Mouse (Mus musculus): ENCODE measurements at regions not wholly inside any gene's neighbourhood (a gene's known extent, or its start where the extent isn't known, plus 50 kb on each side); places are given as distances from the start of the nearest gene placed in this dataset.
A peak's percentile ranks its signal among the peaks of the same experiment; 100 is the strongest.

DNA sequence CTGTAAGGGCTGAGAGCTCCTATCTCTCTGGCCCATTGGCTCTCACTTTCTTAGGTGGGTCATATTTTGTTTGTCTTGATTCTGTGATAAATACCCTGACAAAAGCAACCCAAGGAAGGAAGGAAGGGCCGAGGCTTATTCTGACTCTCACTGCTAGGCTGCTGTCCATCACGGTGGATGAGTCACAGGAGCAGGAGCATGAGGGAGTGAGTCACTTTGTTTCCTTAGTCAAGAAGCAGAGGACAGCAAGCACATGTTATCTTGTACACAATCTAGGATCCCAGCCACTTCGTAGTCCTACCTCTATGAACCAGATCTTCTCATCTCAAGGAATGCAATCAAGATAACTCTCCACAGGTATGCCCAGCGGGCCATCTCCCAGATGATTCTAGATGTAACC lies 69.9 kb downstream of the Atp6v1g3 start:
- H3K27me3 ChIP-seq (ENCODE audit: control insufficient read depth, insufficient read depth, low read length) = no peaks in the 10 kb centered on the region
- H3K4me2 ChIP-seq (ENCODE audit: low read depth, low read length) = no peak overlapping the region
- no peaks in the 10 kb centered on the region for H3K9me3 ChIP-seq (replicated peaks; ENCODE audit: control insufficient read depth, low read length)
- TF ChIP-seq CTCF (IDR thresholded peaks at IDR 0.05; ENCODE audit: low read depth) = no peak
- no peak for TF ChIP-seq EP300 (IDR thresholded peaks at IDR 0.05; ENCODE audit: low read depth)
- 47% methylated on average over 4 of the region's 4 CpGs for WGBS
- no peak overlapping the region for H3K4me3 ChIP-seq (ENCODE audit: low read depth, low read length)
- no peak overlapping the region for H3K27ac ChIP-seq (ENCODE audit: low read depth)
- DNase-seq (ENCODE audit: low spot score) (no peak), ATAC-seq (ENCODE audit: insufficient read depth, low read depth) (no peak)
- H3K36me3 ChIP-seq (replicated peaks; ENCODE audit: control insufficient read depth, insufficient read depth, low read length) = no peaks in the 10 kb centered on the region
- H3K9ac ChIP-seq (replicated peaks; ENCODE audit: low read depth, low read length) = no peak overlapping the region
- H3K4me1 ChIP-seq (ENCODE audit: control insufficient read depth, insufficient read depth) = no peaks in the 10 kb centered on the region

DNA sequence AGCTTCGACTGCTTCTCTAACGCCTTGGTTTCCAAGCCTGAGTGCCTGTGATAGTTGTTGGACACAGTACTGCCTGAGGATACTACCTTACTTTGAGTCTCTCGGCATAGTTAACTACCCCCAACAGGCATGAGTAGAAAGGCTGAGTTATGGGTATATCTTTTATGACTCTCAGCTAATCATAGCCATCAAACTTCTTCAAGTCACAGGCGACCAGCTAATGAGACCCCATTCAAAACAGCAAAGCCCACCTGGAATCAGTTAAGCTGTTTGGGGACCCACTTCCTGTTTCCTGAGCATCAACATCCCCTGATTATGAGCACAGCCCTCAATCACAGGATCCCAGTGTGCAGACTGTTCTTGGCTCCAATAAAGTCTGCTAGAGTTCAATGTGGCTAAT lies 71.4 kb downstream of the Atp6v1g3 start:
- Histone ChIP-seq H3K4me2 (ENCODE audit: low read depth, low read length) (no peak overlapping the region), H3K27ac (ENCODE audit: low read depth) (no peak overlapping the region), H3K36me3 (replicated peaks; ENCODE audit: control insufficient read depth, insufficient read depth, low read length) (no peaks in the 10 kb centered on the region), H3K9ac (replicated peaks; ENCODE audit: low read depth, low read length) (no peak overlapping the region), H3K27me3 (ENCODE audit: control insufficient read depth, insufficient read depth, low read length) (no peaks in the 10 kb centered on the region), H3K4me3 (ENCODE audit: low read depth, low read length) (no peak overlapping the region), H3K9me3 (replicated peaks; ENCODE audit: control insufficient read depth, low read length) (no peaks in the 10 kb centered on the region), H3K4me1 (ENCODE audit: control insufficient read depth, insufficient read depth) (no peaks in the 10 kb centered on the region)
- 75% methylated on average over 4 of the region's 4 CpGs for WGBS
- DNase-seq (ENCODE audit: low spot score) (no peak), ATAC-seq (ENCODE audit: insufficient read depth, low read depth) (no peak)
- no peak for TF ChIP-seq EP300 (IDR thresholded peaks at IDR 0.05; ENCODE audit: low read depth)
- no peak for TF ChIP-seq CTCF (IDR thresholded peaks at IDR 0.05; ENCODE audit: low read depth)

DNA sequence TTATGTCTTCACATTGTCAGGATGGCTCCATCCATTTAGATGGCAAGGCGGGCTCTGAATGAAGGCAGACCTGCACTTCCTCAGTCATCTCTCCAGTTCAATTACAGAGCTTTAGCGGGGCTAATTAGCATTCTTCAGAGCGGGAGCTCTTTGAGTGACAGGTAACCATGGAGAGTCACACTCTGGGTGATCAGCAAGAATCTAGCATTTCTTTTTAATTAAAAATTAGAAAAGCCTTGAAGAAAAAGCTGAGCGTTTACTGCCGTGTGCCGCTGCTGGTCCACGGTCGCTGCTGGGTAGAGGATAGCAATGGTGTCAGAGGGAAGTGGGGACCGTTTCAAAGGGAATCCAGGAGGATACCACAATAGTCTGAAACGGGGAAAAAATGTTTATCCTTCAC lies 72.5 kb downstream of the Atp6v1g3 start:
- no peaks in the 10 kb centered on the region for H3K27me3 ChIP-seq (ENCODE audit: control insufficient read depth, insufficient read depth, low read length)
- TF ChIP-seq EP300 (IDR thresholded peaks at IDR 0.05; ENCODE audit: low read depth) (no peak), CTCF (IDR thresholded peaks at IDR 0.05; ENCODE audit: low read depth) (no peak)
- WGBS = 63% methylated on average over 10 of the region's 10 CpGs

DNA sequence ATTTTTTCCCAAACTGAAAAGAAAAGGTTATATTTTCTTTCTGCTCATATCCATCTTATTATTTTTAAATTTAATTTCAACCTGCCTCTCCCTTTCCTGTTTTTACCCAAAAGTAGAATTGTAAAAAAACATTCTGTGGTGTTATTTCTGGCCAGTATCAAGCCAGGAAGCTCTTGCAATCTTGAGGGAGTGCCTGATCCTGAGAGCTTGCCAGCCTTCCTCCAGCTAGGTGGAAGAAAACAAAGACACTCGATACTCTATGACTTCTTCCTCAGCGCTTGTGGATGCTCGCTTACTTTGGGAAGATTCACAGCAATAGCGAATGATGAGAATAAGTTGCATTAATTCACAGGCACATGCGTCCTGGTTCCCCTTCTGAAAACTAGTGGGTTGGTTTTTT lies 73.4 kb downstream of the Atp6v1g3 start:
- TF ChIP-seq EP300 (IDR thresholded peaks at IDR 0.05; ENCODE audit: low read depth) (no peak), CTCF (IDR thresholded peaks at IDR 0.05; ENCODE audit: low read depth) (no peak)
- Histone ChIP-seq H3K27ac (ENCODE audit: low read depth) (peak overlapping the region; percentile 51; the same call in 1 of the 2 replicates), H3K36me3 (replicated peaks; ENCODE audit: control insufficient read depth, insufficient read depth, low read length) (no peaks in the 10 kb centered on the region), H3K9me3 (replicated peaks; ENCODE audit: control insufficient read depth, low read length) (no peaks in the 10 kb centered on the region), H3K4me2 (ENCODE audit: low read depth, low read length) (no peak overlapping the region; the same call in 1 of the 2 replicates), H3K27me3 (ENCODE audit: control insufficient read depth, insufficient read depth, low read length) (no peaks in the 10 kb centered on the region), H3K9ac (replicated peaks; ENCODE audit: low read depth, low read length) (no peak overlapping the region), H3K4me1 (ENCODE audit: control insufficient read depth, insufficient read depth) (no peaks in the 10 kb centered on the region), H3K4me3 (ENCODE audit: low read depth, low read length) (no peak overlapping the region)
- 59% methylated on average over 5 of the region's 5 CpGs for WGBS
- peak; percentile 30 for DNase-seq (ENCODE audit: low spot score)
- ATAC-seq (ENCODE audit: insufficient read depth, low read depth) = no peak

More for the DNA sequence above, 72.5 kb downstream of the Atp6v1g3 start:
- Histone ChIP-seq H3K9me3 (replicated peaks; ENCODE audit: control insufficient read depth, low read length) (no peaks in the 10 kb centered on the region), H3K4me2 (ENCODE audit: low read depth, low read length) (no peak overlapping the region), H3K36me3 (replicated peaks; ENCODE audit: control insufficient read depth, insufficient read depth, low read length) (no peaks in the 10 kb centered on the region), H3K27ac (ENCODE audit: low read depth) (no peak overlapping the region), H3K4me3 (ENCODE audit: low read depth, low read length) (no peak overlapping the region), H3K9ac (replicated peaks; ENCODE audit: low read depth, low read length) (no peak overlapping the region), H3K4me1 (ENCODE audit: control insufficient read depth, insufficient read depth) (no peaks in the 10 kb centered on the region)
- DNase-seq (ENCODE audit: low spot score) (no peak), ATAC-seq (ENCODE audit: insufficient read depth, low read depth) (no peak)

DNA sequence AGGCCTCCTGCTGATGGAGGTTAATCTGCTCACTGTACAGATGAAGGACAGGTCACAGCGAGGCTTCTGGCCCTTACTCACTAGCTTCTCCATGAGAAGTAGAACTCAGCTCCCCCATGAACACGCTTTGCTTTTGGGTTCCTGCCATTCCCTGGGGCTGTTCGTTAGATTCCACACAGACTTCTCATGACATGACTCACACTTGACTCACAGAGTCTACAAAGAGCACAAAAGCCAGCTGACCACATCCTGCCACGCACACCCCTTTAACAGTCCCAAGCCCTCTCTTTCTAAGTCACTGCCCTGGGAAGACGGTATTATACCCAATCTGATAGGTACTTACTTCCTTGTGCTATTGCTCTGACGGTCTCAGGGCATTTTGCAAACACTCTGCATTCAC lies 74.9 kb downstream of the Atp6v1g3 start:
- no peaks in the 10 kb centered on the region for H3K9me3 ChIP-seq (replicated peaks; ENCODE audit: control insufficient read depth, low read length)
- H3K9ac ChIP-seq (replicated peaks; ENCODE audit: low read depth, low read length) = no peak overlapping the region
- H3K36me3 ChIP-seq (replicated peaks; ENCODE audit: control insufficient read depth, insufficient read depth, low read length) = no peaks in the 10 kb centered on the region
- ATAC-seq (ENCODE audit: insufficient read depth, low read depth) (peak; percentile 57; the same call in 1 of the 2 replicates), DNase-seq (ENCODE audit: low spot score) (peak; percentile 46)
- H3K27me3 ChIP-seq (ENCODE audit: control insufficient read depth, insufficient read depth, low read length) = no peaks in the 10 kb centered on the region
- TF ChIP-seq CTCF (IDR thresholded peaks at IDR 0.05; ENCODE audit: low read depth) (no peak), EP300 (IDR thresholded peaks at IDR 0.05; ENCODE audit: low read depth) (no peak)
- H3K4me3 ChIP-seq (ENCODE audit: low read depth, low read length) = no peak overlapping the region
- no peak overlapping the region for H3K4me2 ChIP-seq (ENCODE audit: low read depth, low read length)
- 42% methylated on average over 6 of the region's 6 CpGs for WGBS
- no peaks in the 10 kb centered on the region for H3K4me1 ChIP-seq (ENCODE audit: control insufficient read depth, insufficient read depth)
- H3K27ac ChIP-seq (ENCODE audit: low read depth) = no peak overlapping the region

DNA sequence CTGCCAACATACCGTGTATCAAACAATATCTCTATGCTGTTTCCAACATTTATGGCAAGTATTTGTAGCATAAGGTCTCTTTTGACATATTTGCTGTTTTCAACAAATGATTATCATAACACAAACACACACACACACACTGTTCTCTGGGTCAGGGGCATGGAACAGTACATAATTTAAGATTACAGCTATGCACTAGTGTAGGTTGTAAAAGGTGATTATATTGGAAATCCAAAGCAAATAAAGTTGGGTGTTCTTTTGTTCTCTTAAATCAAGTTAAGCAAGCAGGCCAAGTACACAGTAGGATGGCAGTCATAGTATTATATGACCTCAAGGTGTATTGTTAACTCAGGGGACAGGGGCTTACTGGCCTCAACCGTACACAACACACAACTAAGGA lies 75.6 kb downstream of the Atp6v1g3 start:
- Histone ChIP-seq H3K9ac (replicated peaks; ENCODE audit: low read depth, low read length) (no peak overlapping the region), H3K4me2 (ENCODE audit: low read depth, low read length) (no peak overlapping the region), H3K36me3 (replicated peaks; ENCODE audit: control insufficient read depth, insufficient read depth, low read length) (no peaks in the 10 kb centered on the region), H3K27ac (ENCODE audit: low read depth) (no peak overlapping the region), H3K27me3 (ENCODE audit: control insufficient read depth, insufficient read depth, low read length) (no peaks in the 10 kb centered on the region), H3K9me3 (replicated peaks; ENCODE audit: control insufficient read depth, low read length) (no peaks in the 10 kb centered on the region), H3K4me3 (ENCODE audit: low read depth, low read length) (no peak overlapping the region), H3K4me1 (ENCODE audit: control insufficient read depth, insufficient read depth) (no peaks in the 10 kb centered on the region)
- 85% methylated on average over 2 of the region's 2 CpGs for whole genome bisulfite sequencing
- DNase-seq (ENCODE audit: low spot score) (no peak), ATAC-seq (ENCODE audit: insufficient read depth, low read depth) (no peak)
- no peak for TF ChIP-seq EP300 (IDR thresholded peaks at IDR 0.05; ENCODE audit: low read depth)
- no peak for TF ChIP-seq CTCF (IDR thresholded peaks at IDR 0.05; ENCODE audit: low read depth)
